Mouse (Mus musculus): Measurements from ENCODE around the gene Mt3. TPM values are rescaled to one million over a fixed set of nuclear protein-coding genes. Genes with fewer than 3 reads are reported as not detected.
"Not testable (repeated sequence)": the region's sequence is repeated elsewhere in the genome, so short reads cannot be mapped to it uniquely, and the experiment has no call there.

Gene Mt3
- total RNA-seq, 2 experiments from 2014 or later = 7.6 to 11.1 TPM

DNA sequence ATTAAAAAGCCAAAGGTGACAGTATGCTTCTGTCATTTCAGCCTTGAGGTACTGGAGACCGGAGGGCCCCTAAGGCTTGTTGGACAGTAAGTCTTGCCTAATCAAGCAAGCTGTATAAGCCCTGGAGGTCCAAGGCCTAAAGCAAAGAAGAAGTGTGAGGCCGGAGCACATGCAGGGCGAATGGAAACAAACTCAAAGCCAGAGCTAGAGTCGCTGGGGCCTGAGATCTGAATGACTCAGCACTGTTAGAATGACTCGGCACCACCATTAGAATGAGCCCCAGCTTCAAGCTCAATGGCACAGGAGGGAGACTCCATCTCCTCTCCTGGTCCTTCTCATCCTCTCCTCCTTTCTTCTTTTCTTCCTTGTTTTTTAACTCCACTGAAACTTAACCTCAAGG is 1.5 kb upstream of the Mt3 start:
- no peak for DNase-seq

DNA sequence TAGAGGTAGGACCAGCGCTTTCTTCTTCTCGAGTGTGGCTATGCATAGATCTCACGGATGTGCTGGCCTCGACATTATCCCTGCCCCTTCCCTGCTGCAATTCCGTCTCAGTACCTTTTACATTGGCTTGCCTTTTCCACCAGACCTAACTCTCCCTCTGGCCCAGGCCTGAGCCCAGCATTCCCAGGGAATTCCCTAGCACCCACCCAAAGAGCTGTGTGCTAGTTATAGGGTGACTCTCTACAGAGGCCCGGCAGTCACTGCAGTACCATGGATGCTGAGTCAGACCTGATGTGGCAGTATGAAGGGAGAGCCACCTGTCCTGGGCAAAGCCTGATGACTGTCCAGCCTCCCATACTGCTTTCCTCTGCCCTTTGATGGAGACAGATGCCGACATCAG is 1.0 kb downstream of the Mt3 start:
- no peak for DNase-seq

DNA sequence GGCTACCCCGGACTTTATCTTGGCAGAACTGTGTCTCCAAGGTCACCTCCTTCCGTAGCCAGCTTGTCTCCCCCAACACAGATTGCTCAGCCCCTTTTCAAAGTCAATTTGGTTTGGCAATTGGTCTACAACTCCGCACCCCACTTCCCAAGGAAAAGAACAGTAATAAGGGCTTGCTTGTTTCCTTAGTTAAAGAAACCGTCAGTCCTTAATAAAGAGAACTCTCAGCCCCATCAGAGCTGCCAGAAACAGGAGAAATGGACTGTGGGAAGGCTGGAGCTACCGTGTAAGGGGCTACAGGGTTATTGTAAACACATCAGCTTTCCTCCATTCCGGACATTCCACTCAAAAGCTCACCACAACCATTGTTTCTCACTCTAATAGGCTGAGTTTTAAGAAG is 2.1 kb downstream of the Mt3 start:
- no peak for DNase-seq

DNA sequence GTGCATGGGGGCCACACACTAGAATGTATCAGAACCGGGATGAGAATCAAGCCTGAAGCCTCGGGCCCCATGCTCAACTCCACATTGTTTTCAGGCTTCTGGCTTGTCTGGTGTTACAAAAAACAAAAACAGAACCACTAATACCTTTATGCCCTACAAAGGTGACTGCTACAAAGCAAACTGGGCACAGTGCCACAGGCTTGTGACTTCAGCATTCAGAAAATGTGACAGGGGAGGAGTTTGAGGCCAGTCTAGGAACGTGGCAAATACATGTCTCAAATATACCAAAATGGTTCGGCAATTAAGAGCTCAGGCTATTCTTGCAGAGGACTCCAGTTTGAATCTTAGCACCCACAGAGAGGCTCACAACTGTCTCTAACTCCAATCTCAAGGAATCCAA is 3.7 kb downstream of the Mt3 start:
- DNase-seq = no peak

DNA sequence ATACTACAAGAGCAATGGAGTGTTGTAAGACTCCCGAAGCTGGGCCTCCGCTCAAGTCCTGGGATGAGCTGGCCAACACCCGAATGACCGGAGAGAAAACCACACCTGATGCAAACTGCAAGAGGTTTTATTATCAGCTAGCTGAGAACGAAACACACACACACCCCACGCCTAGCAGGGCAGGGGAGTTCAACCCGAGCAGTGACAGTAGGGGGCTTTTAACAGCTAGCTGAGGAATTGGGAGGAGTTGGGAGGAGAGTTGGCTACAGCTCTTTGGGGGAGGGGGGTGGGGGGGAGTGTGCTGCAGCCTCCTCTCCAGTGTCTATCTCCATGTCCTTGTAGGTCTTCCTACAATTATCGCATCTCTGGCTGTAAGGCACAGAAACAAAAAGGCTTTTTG is 13.4 kb downstream of the Mt3 start:
- DNase-seq = not testable (repeated sequence)

DNA sequence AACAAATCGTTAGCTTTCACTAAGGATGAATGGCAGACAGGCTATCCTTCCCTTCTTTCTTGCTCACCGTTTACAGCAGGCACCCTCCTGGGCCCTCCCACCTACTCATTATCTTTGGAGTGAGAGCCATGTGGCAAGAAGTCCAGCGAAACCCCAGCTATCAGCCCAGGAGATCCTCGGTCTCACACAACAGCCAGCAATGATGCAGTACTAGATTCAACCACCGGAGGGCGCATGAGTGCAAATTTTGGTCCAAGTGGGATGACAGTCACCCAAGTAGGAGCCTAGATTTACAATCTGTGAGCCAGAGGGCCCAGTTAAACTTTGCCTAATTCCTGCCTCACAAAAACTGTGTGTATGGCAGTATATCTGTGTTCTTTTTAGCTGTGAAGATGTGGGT is 14.8 kb downstream of the Mt3 start:
- DNase-seq = peak; percentile 95

DNA sequence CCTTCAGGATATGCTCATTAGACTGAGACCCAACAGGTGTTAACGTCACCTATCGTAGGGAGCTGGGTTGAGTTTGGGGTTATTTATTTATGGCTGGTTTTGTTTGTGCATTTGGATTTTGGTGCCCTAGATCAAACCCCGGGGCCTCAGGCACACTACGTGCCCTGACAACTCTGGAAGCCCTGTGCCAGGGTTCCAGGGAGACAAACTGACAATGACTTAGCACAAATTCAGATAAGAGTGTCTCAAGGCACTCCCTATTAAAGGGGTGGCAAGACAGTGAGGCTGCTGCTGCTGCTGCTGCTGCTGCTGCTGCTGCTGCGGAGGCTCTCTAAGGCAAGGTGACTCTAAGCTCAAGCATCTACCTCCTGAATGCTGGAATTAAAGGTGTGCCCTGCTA is 17.1 kb downstream of the Mt3 start:
- DNase-seq = no peak

DNA sequence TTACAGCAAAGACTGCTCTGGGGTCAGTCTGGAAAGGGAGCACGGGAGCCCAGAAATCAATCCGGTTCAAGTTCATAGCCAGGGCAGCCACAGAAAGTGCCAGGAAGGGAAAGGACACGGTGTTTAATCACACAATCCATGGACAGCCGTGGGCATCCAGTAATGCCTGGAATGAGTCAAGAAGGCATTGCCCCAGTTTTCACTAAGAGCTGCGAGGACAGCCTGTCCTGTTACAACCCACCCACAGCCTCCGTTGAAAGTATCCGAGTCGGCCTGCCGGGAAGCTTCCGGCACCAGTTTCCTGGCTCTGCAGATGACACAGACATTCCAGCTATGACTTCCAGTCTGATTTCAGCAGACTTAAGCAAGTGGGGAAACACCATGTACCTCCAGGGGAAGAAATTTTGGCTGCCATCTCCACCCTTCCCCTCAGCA is 18.9 kb downstream of the Mt3 start:
- DNase-seq = peak; percentile 55

DNA sequence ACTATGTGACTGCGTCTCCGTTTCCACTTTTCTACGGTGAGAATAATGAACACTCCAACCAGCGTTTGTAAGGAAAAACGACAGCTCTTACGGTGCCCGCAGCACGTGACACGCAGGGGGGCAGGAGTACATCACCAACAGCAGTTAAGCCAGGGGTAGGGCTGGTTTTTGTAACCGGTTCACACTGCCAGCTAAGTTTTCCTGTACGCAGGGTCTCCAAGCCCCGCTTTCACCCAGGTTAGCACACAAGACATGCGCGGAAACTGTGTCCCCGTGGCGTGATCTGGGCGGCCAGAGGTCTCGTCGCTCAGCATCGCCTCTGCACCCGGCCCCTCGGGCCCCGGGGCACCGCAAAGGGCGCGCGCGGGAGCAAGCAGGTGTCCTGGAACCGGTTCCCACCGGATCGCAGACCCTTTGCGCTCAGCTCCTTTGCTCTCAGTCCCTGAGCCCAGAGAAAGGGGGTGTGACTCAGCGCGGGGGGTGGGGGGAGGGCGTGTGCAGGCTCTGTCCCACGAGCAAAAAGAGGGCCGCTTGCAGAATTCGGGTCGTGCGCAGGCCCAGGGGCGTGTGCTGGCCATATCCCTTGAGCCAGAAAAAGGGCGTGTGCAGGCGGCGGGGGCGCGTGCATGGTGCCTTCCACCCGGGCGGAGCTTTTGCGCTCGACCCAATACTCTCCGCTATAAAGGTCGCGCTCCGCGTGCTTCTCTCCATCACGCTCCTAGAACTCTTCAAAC is 19.8 kb downstream of the Mt3 start, which contains the start of gene Mt2:
Gene Mt2 (plus strand): TSS at position 590 of the 734 bp plus-strand sequence.
- peak; percentile 85 for DNase-seq

DNA sequence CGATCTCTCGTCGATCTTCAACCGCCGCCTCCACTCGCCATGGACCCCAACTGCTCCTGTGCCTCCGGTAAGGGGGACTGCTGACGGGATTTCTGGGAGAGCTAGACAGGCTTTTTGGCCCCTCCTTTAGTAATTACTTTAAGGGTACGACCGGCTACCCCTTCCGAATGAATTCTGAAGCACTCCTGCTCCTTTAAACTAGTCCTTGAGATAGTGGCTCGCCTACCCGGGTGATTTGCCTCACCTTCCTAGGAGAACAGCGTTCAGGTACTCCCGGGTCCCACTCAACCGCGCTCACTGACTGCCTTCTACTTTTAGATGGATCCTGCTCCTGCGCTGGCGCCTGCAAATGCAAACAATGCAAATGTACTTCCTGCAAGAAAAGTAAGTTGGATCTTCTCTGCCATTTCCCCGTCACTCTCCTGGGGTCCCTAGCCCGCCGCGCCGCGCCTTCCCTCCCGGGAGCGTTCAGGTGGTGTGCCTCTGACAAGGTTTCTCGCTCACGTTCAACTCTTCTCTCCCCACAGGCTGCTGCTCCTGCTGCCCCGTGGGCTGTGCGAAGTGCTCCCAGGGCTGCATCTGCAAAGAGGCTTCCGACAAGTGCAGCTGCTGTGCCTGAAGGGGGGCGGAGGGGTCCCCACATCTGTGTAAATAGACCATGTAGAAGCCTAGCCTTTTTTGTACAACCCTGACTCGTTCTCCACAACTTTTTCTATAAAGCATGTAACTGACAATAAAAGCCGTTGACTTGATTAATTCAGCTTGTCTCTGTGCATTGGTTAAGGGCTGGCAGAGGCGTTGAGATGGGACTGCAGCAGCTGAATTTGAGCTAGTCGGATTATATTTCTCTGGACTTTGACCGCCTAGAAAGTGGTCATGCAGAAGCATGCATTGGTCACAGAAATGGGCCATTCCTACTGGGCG is 20.7 kb downstream of the Mt3 start:
- DNase-seq = no peak

DNA sequence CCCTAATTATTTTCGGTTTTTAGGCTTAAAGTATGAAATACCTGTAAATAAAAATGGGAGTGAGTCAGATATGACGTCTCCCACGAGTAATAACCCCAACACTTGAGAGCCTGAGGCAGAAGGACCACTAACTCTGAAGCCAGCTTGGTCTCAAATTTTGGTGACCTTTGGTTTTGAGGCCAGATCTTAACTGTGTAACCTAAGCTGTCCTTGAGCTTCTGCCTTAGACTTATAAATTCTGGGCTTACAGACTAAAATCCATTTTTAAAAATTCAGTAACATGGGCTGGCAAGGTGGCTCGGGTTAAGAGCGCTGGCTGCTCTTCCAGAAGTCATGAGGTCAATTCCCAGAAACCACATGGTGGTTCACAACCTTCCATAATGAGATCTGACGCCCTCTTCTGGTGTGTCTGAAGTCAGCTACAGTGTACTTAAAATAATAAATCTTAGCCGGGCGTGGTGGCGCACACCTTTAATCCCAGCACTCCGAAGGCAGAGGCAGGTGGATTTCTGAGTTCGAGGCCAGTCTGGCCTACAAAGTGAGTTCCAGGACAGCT is 21.5 kb downstream of the Mt3 start:
- no peak for DNase-seq

DNA sequence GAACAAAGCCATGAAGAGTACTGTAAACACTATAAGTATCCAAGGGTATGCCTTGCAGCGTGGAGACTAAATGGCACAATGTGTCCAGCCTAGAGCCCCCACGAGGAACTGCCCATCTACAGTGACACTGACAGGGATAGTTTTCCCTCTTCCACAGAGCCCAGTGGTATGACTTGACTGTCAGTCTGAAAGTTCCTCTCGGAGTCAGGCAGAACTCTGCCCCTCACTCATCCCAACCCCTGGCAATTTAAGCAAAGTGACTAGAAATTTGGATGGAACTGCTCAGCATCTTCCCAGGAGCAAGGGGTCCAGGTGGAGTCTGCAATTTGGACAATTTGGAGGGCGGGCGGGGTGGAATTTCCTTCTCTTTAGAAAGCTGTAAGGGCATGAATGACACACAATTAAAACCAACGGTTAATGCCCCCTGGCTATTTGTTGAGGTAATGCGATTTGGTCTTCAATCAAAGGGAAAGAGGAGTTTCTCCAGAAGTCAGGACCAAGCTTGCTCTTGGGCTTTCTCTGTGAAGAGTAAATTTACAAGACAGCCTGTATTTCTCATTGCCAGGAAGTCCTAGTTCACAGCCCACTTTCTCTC is 22.3 kb downstream of the Mt3 start:
- DNase-seq = no peak

DNA sequence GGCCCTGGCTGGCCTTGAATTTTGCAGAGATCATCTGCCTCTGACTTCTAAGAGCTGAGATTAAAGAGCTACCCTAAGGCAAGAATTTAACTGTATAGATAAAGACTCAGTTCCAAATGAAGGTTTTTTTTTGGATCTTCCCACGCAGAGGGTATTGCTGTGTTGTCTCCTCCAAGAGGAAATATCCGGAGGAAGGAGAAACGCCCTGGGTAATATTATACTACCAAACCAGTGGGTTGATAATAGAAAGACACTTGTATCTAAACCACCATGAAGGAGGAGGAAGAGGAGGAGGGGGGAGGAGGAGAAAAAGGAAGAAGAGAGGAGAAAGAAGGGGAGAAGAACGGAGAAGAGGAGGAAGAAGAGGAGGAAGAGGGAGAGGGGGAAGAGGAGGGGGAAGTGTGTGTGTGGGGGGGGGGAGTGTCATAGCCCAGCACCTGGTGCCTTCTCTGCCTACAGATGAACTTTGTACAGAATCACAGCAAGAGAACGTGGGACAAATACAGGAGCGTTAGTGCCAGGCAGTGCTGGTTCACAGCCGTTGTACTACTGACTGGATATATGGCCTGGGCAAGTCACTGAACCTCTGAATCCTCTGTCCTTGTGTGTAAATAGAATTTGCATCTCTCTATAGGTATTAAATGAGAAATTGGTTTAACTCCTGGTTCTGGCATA is 25.4 kb downstream of the Mt3 start:
- no peak for DNase-seq

DNA sequence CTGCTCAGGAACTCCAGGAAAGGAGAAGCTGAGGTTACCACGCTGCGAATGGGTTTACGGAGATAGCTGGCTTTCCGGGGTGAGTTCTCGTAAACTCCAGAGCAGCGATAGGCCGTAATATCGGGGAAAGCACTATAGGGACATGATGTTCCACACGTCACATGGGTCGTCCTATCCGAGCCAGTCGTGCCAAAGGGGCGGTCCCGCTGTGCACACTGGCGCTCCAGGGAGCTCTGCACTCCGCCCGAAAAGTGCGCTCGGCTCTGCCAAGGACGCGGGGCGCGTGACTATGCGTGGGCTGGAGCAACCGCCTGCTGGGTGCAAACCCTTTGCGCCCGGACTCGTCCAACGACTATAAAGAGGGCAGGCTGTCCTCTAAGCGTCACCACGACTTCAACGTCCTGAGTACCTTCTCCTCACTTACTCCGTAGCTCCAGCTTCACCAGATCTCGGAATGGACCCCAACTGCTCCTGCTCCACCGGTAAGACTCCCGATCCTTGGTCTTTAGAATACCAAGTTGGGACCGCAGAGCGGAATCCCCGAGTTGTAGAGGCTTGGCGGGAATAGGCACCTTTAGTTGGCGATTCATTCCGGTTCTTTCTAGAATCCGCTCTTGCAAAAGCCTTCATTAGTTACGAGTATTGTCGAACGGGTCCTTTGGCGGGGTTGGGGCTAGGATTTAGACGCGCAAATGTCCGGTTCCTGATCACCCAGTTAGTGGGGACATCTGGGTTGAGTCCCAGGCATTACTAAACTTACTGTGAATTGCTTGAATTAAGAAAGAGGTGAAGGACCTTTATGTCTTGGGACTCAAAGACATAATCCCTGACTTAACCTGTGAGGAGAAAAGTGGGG is 26.7 kb downstream of the Mt3 start, which contains the start of gene Mt1:
Gene Mt1 (plus strand): TSS at position 226 of the 856 bp plus-strand sequence.
- peak; percentile 94 for DNase-seq

DNA sequence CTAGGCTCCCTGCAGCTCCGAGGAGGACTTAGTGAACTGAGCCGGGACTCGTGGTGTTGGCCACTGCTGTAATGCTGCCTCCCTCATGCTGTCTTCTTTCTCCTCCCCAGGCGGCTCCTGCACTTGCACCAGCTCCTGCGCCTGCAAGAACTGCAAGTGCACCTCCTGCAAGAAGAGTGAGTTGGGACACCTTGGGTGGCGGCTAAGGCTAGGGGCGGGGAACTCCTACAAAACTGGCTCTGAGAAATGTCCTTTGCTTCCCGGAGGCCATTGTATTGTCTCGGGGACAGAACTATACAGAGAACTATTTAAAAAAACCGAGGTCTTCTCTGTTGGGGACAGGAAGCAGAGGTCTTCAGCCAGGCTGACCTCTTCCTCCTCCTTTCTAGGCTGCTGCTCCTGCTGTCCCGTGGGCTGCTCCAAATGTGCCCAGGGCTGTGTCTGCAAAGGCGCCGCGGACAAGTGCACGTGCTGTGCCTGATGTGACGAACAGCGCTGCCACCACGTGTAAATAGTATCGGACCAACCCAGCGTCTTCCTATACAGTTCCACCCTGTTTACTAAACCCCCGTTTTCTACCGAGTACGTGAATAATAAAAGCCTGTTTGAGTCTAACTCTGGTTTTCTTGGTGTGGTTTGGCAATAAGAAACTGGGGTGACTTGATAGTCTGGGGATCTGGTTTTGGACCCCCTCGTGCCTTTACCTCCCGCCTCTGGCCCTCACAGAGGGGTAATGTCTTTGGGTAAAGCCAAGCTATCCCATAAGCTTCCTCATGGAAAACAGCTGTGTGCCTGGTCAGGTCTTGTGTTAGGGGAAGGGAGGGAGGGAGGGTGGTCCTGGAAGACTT is 27.5 kb downstream of the Mt3 start:
- peak; percentile 56 for DNase-seq

DNA sequence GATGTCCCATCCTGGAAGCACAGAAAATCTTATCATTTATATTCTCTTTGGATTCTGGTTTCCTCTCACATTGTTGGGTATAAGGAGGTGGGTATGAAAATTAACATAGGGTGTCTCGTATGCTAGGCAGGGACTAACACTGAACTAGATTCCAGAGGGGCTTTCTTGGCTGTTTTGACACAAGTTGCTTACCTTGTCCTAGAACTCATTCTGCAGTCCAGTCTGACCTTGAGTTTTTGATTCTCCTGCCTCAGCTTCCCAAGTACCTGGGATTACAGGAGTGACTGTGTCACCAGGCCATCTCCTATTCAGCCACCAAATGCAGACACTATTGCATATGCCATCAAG is 28.1 kb downstream of the Mt3 start:
- DNase-seq = no peak

DNA sequence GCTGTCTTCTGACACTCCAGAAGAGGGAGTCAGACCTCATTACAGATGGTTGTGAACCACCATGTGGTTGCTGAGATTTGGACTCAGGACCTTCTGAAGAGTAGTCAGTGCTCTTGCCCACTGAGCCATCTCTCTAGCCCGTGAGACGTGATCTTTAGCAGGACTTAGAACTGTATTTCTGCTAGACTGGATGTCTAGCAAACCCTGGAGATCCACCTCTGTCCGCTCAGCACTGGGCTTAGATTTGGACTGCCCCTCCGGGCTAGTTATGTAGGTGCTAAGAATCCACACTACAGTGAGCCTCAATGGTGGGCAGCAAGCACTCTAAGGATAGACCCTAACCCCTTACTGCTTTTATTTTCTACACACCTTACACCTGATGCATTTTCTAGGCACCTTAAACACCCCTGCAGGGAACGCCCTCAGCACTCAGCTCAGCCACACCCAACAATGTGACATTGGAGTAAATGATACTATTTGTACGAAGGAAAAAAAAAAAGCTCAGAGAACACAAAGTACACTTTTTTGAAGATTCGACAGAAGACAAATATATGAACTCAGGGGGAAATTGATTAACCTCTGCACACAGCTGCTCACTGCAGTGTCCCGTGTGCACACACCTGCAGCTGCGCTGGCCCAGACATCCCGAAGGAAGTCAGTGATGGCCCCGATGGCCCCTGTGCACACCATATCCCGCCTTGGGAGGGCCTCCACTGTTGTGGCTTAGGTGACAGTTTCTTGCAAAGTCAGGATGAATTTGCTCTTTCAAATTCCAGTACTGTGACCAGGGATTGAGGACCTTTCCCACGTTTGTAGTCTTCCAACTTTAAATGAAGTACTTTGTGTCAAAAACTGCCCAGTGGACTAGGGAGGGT is 29.9 kb downstream of the Mt3 start:
- DNase-seq = no peak

DNA sequence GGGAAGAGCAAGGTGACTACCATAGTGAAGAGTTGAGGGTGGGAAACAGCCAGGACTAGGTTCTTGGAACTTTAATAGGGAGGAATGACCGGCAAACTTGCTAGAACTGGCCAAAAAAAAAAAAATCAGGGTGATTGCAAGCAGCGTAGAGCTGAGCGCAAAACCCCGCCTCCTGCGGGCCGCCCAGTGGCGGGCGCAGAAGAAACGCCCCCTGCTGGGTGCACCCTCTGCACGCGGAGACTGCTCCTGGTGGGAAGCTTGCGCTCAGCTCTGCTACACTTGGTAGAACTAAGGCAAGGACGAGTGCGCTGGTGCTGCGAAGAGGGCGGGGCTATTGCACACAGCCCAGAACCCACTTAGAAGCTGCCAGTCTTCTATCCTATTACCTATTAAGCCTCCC is 30.7 kb downstream of the Mt3 start:
- DNase-seq = peak; percentile 90

DNA sequence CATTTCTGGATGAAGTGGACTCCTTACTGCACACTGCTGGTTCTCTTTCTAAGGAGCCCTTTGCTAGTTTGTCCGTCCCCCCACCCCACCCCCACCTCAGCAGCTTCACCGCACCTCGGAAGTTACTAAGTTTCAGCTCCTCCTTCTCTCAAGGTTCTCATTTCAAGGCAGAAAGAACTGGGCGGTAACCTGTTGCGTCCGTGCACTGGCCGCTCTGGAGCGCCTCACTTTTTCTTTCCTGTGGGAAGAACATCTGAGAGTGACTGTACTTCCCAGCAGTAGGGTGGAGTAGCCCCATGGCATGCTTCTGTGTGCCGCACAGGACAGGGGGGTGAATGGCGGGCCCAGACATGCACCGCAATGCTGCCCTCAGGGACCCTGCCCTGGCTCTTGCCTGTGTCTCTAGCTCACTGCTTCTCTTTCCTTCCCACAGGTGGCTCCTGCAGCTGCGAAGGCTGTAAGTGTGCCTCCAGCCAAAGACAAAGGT is 32.0 kb downstream of the Mt3 start:
- DNase-seq = no peak

Data from adrenal gland, postnatal 10 days (tissue).